Mouse (Mus musculus) heart, postnatal 0 days (tissue): ENCODE data around the gene Cc2d1b.

Experiments used
- CTCF ChIP-seq: IDR thresholded peaks from 2 replicates; pipeline ENCODE4 v1.5.1; 2016; ENCODE audit warnings: antibody characterized with exemption, control low read depth, low read depth
- EP300 ChIP-seq: IDR thresholded peaks from 2 replicates; pipeline ENCODE4 v1.6.1; 2016; ENCODE audit warnings: antibody characterized with exemption, low read depth

GRCm38 (mm10) chr4:108595785-108596184 lies 24.0 kb upstream of the Cc2d1b start:
- TF ChIP-seq CTCF = no peak
- no peak for TF ChIP-seq EP300
